Mouse (Mus musculus): ENCODE measurements around the gene Wfikkn2. TPM values are rescaled to one million over a fixed set of nuclear protein-coding genes. Genes with fewer than 3 reads are reported as not detected.

Gene Wfikkn2
- polyA plus RNA-seq, 1 experiment from 2014 or later, result 4.2 TPM

- no peak overlapping the region for H3K27ac ChIP-seq (ENCODE audit: low read depth, low read length)
- 93% methylated on average over 3 of the region's 3 CpGs for WGBS
These were observed 30.2 kb downstream of the Wfikkn2 start for GRCm38 (mm10) chr11:94215581-94215980.

GRCm38 (mm10) chr11:94213735-94214594, 31.8 kb downstream of the Wfikkn2 start:
- H3K36me3 ChIP-seq (ENCODE audit: control insufficient read depth, insufficient read depth, low read length), result peaks cover 16% of the 10 kb centered on the region
- H3K4me2 ChIP-seq (ENCODE audit: low read length), result peak overlapping the region; percentile 69
- WGBS, result 85% methylated on average over 29 of the region's 29 CpGs
- peak overlapping the region; percentile 47 for H3K9ac ChIP-seq (ENCODE audit: low read length)
- no peaks in the 10 kb centered on the region for H3K27me3 ChIP-seq (replicated peaks; ENCODE audit: control insufficient read depth, insufficient read depth, low read length)
- peak overlapping the region; percentile 15 for H3K4me3 ChIP-seq (ENCODE audit: low read depth, low read length)
- no peak for DNase-seq (ENCODE audit: low spot score)
- peaks cover 18% of the 10 kb centered on the region for H3K4me1 ChIP-seq (ENCODE audit: control insufficient read depth, insufficient read depth, low read length)
- H3K9me3 ChIP-seq (replicated peaks; ENCODE audit: control insufficient read depth, low read length), result no peaks in the 10 kb centered on the region
- ATAC-seq, result no peak
- no peak overlapping the region for H3K27ac ChIP-seq (ENCODE audit: low read depth, low read length)

More at GRCm38 (mm10) chr11:94215581-94215980, 30.2 kb downstream of the Wfikkn2 start:
- no peak for ATAC-seq
- Histone ChIP-seq H3K9me3 (replicated peaks; ENCODE audit: control insufficient read depth, low read length) (no peaks in the 10 kb centered on the region), H3K27me3 (replicated peaks; ENCODE audit: control insufficient read depth, insufficient read depth, low read length) (no peaks in the 10 kb centered on the region), H3K4me1 (ENCODE audit: control insufficient read depth, insufficient read depth, low read length) (peaks cover 18% of the 10 kb centered on the region), H3K4me2 (ENCODE audit: low read length) (no peak overlapping the region; the same call in 1 of the 2 replicates), H3K4me3 (ENCODE audit: low read depth, low read length) (no peak overlapping the region), H3K9ac (ENCODE audit: low read length) (no peak overlapping the region), H3K36me3 (ENCODE audit: control insufficient read depth, insufficient read depth, low read length) (peaks cover 16% of the 10 kb centered on the region)
- no peak for DNase-seq (ENCODE audit: low spot score)

GRCm38 (mm10) chr11:94212997-94213396, 32.8 kb downstream of the Wfikkn2 start:
- Histone ChIP-seq H3K4me2 (ENCODE audit: low read length) (peak overlapping the region; percentile 69), H3K36me3 (ENCODE audit: control insufficient read depth, insufficient read depth, low read length) (peaks cover 16% of the 10 kb centered on the region), H3K4me3 (ENCODE audit: low read depth, low read length) (peak overlapping the region; percentile 100), H3K27me3 (replicated peaks; ENCODE audit: control insufficient read depth, insufficient read depth, low read length) (no peaks in the 10 kb centered on the region), H3K27ac (ENCODE audit: low read depth, low read length) (no peak overlapping the region), H3K9ac (ENCODE audit: low read length) (peak overlapping the region; percentile 99; the same call in 1 of the 2 replicates), H3K9me3 (replicated peaks; ENCODE audit: control insufficient read depth, low read length) (no peaks in the 10 kb centered on the region), H3K4me1 (ENCODE audit: control insufficient read depth, insufficient read depth, low read length) (peaks cover 18% of the 10 kb centered on the region)
- ATAC-seq (no peak), DNase-seq (ENCODE audit: low spot score) (no peak)
- WGBS, result 65% methylated on average over 4 of the region's 4 CpGs

GRCm38 (mm10) chr11:94212489-94212836, 33.3 kb downstream of the Wfikkn2 start:
- Histone ChIP-seq H3K9ac (ENCODE audit: low read length) (peak overlapping the region; percentile 99), H3K4me1 (ENCODE audit: control insufficient read depth, insufficient read depth, low read length) (peaks cover 18% of the 10 kb centered on the region), H3K36me3 (ENCODE audit: control insufficient read depth, insufficient read depth, low read length) (peaks cover 16% of the 10 kb centered on the region), H3K9me3 (replicated peaks; ENCODE audit: control insufficient read depth, low read length) (no peaks in the 10 kb centered on the region), H3K4me3 (ENCODE audit: low read depth, low read length) (peak overlapping the region; percentile 100), H3K27ac (ENCODE audit: low read depth, low read length) (peak overlapping the region; percentile 72; the same call in 1 of the 2 replicates), H3K4me2 (ENCODE audit: low read length) (peak overlapping the region; percentile 69), H3K27me3 (replicated peaks; ENCODE audit: control insufficient read depth, insufficient read depth, low read length) (no peaks in the 10 kb centered on the region)
- 2% methylated on average over 7 of the region's 7 CpGs for WGBS
- no peak for DNase-seq (ENCODE audit: low spot score)
- ATAC-seq, result no peak

GRCm38 (mm10) chr11:94211651-94212488, 33.9 kb downstream of the Wfikkn2 start:
- H3K4me3 ChIP-seq (ENCODE audit: low read depth, low read length), result peak overlapping the region; percentile 100
- peak overlapping the region; percentile 99 for H3K9ac ChIP-seq (ENCODE audit: low read length)
- ATAC-seq (peak; percentile 8), DNase-seq (ENCODE audit: low spot score) (peak; percentile 73)
- peaks cover 16% of the 10 kb centered on the region for H3K36me3 ChIP-seq (ENCODE audit: control insufficient read depth, insufficient read depth, low read length)
- peak overlapping the region; percentile 69 for H3K4me2 ChIP-seq (ENCODE audit: low read length)
- H3K4me1 ChIP-seq (ENCODE audit: control insufficient read depth, insufficient read depth, low read length), result peaks cover 18% of the 10 kb centered on the region
- no peaks in the 10 kb centered on the region for H3K27me3 ChIP-seq (replicated peaks; ENCODE audit: control insufficient read depth, insufficient read depth, low read length)
- peak overlapping the region; percentile 95 for H3K27ac ChIP-seq (ENCODE audit: low read depth, low read length)
- 0% methylated on average over 31 of the region's 61 CpGs for WGBS
- H3K9me3 ChIP-seq (replicated peaks; ENCODE audit: control insufficient read depth, low read length), result no peaks in the 10 kb centered on the region

- H3K27ac ChIP-seq (ENCODE audit: low read depth, low read length), result peak within 1 kb of the TSS; percentile 97
- DNase-seq (ENCODE audit: low spot score), result peak; percentile 100
- peaks cover 15% of the 10 kb centered on the region for H3K4me1 ChIP-seq (ENCODE audit: control insufficient read depth, insufficient read depth, low read length)
- peak within 1 kb of the TSS; percentile 99 for H3K9ac ChIP-seq (ENCODE audit: low read length)
- peak; percentile 97 for ATAC-seq
- H3K4me3 ChIP-seq (ENCODE audit: low read depth, low read length), result peak within 1 kb of the TSS; percentile 100
- peak within 1 kb of the TSS; percentile 74 for H3K4me2 ChIP-seq (ENCODE audit: low read length)
- peaks cover 16% of the 10 kb centered on the region for H3K36me3 ChIP-seq (ENCODE audit: control insufficient read depth, insufficient read depth, low read length)
- 0% methylated on average over 49 of the region's 55 CpGs for WGBS
- no peaks in the 10 kb centered on the region for H3K9me3 ChIP-seq (replicated peaks; ENCODE audit: control insufficient read depth, low read length)
- H3K27me3 ChIP-seq (replicated peaks; ENCODE audit: control insufficient read depth, insufficient read depth, low read length), result no peaks in the 10 kb centered on the region
These were observed 34.6 kb downstream of the Wfikkn2 start, which contains the start of gene Tob1 for GRCm38 (mm10) chr11:94211124-94211603. TSS of gene Tob1 (plus strand) at chr11:94211454.

GRCm38 (mm10) chr11:94210191-94211086, 35.4 kb downstream of the Wfikkn2 start:
- ATAC-seq (peak; percentile 78), DNase-seq (ENCODE audit: low spot score) (peak; percentile 98)
- H3K27me3 ChIP-seq (replicated peaks; ENCODE audit: control insufficient read depth, insufficient read depth, low read length), result no peaks in the 10 kb centered on the region
- H3K4me3 ChIP-seq (ENCODE audit: low read depth, low read length), result peak overlapping the region; percentile 50
- WGBS, result under 1% methylated on average over 49 of the region's 56 CpGs
- peaks cover 12% of the 10 kb centered on the region for H3K4me1 ChIP-seq (ENCODE audit: control insufficient read depth, insufficient read depth, low read length)
- peak overlapping the region; percentile 97 for H3K27ac ChIP-seq (ENCODE audit: low read depth, low read length)
- H3K9me3 ChIP-seq (replicated peaks; ENCODE audit: control insufficient read depth, low read length), result no peaks in the 10 kb centered on the region
- peak overlapping the region; percentile 72 for H3K9ac ChIP-seq (ENCODE audit: low read length)
- peak overlapping the region; percentile 74 for H3K4me2 ChIP-seq (ENCODE audit: low read length)
- H3K36me3 ChIP-seq (ENCODE audit: control insufficient read depth, insufficient read depth, low read length), result peaks cover 12% of the 10 kb centered on the region

- Histone ChIP-seq H3K4me3 (ENCODE audit: low read depth, low read length) (peak overlapping the region; percentile 50), H3K9ac (ENCODE audit: low read length) (peak overlapping the region; percentile 72), H3K4me2 (ENCODE audit: low read length) (peak overlapping the region; percentile 74), H3K27ac (ENCODE audit: low read depth, low read length) (peak overlapping the region; percentile 97), H3K36me3 (ENCODE audit: control insufficient read depth, insufficient read depth, low read length) (peaks cover 12% of the 10 kb centered on the region), H3K4me1 (ENCODE audit: control insufficient read depth, insufficient read depth, low read length) (peaks cover 11% of the 10 kb centered on the region), H3K27me3 (replicated peaks; ENCODE audit: control insufficient read depth, insufficient read depth, low read length) (no peaks in the 10 kb centered on the region), H3K9me3 (replicated peaks; ENCODE audit: control insufficient read depth, low read length) (no peaks in the 10 kb centered on the region)
- WGBS, result under 1% methylated on average over 14 of the region's 14 CpGs
- ATAC-seq (no peak), DNase-seq (ENCODE audit: low spot score) (no peak)
These were observed 36.1 kb downstream of the Wfikkn2 start for GRCm38 (mm10) chr11:94209695-94210131.

Data from forebrain, embryonic 14.5 days (tissue).